Mouse (Mus musculus): ENCODE results near the gene Tmem136. TPM values are rescaled to one million over a fixed set of nuclear protein-coding genes. Genes with fewer than 3 reads are reported as not detected.
A peak's percentile ranks its signal among the peaks of the same experiment; 100 is the strongest.
"Not testable (repeated sequence)": the region's sequence is repeated elsewhere in the genome, so short reads cannot be mapped to it uniquely, and the experiment has no call there.

Gene Tmem136
- 3.3 and 3.6 TPM in 2 replicates for polyA plus RNA-seq (2012; rRNA removed)

DNA sequence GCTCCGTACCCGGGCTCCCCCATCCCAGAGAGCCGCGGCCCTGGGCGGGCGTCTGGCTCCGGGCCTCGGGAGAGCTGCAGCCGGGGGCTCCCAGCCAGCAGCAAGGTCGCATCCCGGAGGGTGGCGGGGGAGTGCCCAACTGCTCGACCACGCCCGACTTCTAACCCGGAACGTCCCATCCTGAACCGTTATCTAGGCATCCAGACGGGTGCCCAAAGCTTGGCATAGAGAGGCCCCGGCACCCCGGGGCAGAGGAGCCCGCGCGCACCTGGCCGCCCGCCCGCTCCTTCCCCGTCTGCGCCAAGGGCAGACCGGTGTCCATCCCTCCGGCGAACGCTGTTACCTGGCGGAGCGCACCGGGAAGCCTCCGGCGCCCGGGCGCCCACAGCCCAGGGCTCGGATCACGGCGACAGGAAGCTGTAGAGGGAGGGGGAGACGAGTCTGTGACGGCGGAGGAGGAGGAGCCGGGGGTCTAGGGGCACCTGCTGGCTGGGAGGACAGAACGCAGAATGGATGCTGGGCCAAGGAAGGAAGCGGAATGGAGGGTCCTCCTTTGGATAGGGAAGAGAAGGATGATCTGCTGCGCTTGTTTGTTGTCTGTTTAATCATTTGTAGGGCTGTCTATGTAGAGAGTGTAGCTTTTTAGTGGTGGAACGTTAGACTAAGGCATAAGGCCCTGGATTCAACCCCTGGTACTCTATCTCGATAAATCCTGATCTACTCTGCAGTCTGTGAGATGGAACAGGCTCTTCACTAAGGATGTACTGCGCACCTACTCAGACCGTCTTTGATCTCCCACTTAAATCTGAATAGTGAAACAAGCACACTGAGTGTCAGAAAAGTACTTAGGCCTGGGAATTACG, at the start of gene Tmem136:
Tmem136 (minus strand) TSS at position 437 of the 863 bp plus-strand sequence.
- DNase-seq (ENCODE audit: low read depth) = no peak

DNA sequence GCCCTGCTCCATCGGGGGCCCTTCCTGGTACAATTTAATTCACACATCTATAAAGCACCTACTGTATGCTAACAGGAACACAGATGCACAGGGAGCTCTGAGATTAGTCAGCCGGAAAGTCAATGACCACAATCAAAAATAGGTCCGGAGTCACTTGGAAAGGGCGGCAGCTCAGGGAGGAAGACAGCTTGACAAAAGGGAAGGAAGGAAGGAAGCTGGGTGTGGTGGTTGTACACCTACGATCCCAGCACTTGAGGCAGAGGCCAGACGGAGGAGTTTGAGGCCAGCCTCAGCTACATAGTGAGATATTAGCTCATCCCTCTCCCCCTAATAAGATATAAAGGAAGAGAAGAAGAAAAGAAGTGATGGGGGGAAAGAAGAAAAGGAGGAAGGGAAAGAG, 39.6 kb upstream of the Tmem136 start:
- DNase-seq (ENCODE audit: low read depth) = no peak

DNA sequence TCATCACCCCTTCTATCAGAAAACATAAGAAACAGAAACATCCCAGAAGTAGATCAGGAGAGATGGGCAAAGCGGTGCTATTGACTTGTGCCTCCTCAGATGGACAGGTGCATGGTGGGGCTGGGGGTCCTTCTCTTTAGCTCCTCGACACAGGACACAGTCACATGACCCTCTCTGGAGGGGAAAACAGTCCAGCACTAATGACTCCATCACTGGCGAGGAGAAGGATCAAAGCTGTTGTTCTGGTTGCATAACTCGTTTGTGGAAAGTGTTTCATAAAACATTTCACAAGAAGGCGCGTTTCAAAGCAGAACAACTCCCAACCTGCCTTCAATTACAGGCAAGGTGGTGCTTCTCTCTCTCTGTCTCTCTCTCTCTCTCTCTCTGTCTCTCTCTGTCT, 35.4 kb upstream of the Tmem136 start:
- DNase-seq (ENCODE audit: low read depth) = no peak

DNA sequence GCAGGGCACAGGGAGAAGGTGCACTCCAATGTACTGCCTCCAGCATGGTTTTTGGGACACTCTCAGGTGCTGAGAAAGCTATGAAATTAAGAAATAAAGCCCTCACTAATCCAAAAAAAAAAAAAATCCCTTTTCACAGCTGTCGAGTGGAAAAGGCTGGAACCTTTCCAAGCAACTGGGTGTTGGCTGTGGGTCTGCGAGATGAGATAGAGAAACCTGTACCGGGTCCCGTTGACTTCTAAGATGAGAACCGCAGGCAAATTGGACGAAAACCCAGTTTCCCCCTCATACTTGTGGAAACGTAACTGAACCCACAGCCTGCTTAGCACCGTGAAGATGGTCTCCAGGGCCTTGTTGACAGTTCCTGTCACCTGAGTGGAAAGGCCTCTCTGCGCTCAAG, 34.6 kb upstream of the Tmem136 start:
- DNase-seq (ENCODE audit: low read depth) = no peak

DNA sequence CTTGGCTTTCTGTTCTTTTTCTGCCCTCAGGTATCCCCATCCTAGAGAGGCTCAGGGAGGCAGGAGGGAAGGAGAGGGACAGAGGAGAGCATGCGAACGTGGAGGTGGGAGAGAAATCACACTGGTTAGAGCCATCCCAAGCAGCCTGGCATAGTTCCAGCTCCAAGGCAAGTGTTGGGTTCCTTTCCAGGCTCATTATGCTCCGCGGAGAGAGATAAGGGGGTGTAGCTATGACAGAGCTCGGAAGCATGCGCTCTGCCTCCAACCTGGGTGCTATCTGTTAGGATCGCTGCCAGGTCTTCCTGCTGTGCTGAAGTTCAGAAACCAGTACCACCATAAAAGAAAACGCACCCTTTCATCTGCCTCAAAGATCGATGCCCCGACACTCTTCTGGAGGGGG, 33.7 kb upstream of the Tmem136 start:
- no peak for DNase-seq (ENCODE audit: low read depth)

DNA sequence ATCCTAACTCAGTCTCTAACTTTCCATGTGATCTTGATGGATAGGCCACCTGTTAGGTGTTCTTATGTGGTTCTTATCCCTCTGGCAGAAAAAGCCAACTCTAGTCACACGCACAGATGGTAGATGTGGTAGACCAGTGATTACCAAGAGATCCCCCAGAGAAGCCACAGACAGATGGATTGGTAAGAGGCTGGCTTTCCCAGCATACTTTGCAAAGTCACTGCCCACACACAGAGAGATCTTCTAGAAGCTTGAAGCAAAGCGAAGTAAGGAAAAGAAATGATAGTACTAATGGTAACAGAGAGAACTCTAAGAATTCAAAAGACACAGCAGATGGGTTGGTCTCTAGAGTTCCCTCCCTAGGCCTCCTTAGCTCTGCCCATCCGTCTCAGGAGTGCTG, 33.1 kb upstream of the Tmem136 start:
- no peak for DNase-seq (ENCODE audit: low read depth)

DNA sequence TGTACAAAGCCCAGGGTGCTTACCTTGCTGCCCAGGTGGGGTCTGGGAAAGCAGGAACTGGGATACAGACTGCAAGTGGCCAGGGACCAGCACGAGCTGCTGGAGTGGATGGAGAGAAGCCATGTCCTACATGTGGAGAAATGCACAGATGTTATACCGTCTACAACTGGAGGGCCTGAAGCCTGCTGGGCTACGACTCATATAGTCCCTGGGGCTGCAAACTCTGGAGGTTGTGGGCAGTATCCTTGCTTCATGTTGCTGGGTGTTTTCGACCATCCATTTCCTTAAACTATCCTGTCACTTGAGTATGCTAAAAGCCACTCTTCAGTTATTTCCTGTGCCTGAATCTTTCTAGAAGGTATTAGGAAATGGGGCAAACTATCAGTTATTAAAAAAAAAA, 28.8 kb upstream of the Tmem136 start:
- no peak for DNase-seq (ENCODE audit: low read depth)

DNA sequence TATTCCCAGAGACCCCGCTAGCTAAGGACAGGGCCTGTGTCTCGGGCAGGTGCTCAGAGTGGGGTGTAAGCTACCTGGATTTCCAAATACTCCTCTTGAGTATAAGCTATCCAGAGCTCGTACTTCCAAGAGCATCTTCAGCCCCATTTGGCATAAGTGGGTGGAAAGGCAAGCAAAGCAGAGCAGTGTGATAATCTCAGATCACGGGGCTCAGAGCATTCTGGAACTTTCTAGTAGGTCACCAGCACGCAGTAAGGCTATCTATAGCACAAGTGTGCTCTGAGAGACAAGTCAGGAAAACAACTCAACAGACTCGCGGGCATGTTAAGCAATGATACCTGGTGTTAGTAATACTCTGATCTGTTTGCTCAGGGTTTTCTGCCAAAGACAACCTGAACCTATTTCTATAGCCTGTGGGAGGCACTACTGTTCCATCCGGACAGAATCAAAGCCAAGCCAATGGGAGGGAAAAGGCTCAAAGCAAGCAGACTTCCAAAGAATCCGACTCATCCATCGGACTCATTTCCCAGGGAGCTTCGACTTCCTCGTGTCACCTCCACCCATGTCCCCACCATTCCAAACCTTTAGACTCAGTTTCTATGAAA, 27.9 kb upstream of the Tmem136 start:
- DNase-seq (ENCODE audit: low read depth) = peak; percentile 85

DNA sequence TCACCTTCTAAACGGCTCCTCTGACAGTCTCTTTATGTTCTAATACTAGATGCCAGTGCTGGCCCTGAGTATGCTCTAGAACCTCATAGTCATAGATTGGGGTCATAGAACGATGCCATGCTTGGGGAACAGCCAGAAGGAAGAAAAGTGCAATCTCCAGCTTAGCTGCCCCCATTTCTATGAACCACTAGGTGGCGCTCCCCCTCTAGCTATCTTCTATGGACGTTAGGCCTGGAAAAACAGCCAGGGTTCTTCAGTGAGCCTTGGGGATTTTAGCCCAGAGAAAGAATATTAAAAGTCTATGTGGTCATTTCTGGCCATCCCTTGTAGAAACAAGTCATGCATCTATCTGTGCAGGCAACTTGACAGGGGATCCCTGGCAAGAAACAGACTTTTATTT, 25.5 kb upstream of the Tmem136 start:
- no peak for DNase-seq (ENCODE audit: low read depth)

DNA sequence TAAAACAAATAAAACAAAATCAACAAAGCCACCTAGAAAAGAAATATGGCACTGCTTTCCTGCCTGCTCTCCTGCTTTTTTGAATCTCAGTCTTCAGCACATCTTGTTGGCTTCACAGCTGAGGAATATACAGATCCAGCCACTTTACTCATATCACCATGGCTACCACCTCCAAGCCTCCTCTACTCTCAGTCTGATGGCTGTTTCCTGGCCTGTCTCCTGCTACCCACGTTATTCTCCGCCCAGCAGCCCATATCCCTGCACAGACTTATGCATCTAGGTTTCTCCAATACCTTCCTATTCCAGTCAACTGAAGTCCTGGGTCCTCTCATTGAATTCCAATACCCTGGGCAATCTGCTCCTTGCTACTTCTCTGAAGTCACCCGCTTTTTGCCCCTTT, 17.2 kb upstream of the Tmem136 start:
- no peak for DNase-seq (ENCODE audit: low read depth)

DNA sequence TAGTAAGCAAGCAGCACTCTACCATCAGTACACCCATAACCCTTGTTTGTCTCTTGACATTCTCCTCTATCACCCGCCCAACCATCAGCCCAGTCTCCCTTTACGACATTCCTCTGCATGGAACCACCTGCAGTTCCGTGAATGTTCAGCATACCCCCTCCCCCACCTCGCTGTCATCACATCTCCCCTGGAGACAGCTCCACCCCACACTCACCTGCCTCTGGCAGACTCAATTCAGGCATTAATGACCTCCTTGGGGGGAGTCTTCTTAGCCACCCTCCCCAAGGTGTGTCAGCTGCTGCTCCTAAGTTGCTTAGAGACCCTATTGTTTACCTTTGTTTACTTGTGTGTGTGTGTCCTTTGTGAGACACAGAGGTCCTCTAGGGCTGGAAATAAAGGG, 16.0 kb upstream of the Tmem136 start:
- no peak for DNase-seq (ENCODE audit: low read depth)

DNA sequence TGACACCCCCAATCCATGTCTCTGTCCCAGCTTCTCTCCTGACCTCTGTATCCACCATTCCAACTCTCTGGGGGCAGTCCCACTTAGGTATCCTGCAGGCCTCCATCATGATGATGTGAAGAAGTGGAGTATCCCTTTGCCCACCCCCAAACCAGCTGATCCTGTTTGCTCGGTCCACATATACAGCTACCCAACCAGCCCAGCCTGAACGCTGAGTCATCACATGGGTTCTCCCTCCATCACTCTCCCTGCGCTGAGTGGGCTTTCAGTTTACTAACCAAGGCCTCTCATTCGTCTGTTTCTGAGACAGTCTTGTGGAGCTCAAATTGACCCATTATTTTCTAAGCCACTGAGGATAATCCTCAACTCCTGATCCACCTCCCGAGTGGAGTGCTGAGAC, 15.6 kb upstream of the Tmem136 start:
- DNase-seq (ENCODE audit: low read depth) = no peak

DNA sequence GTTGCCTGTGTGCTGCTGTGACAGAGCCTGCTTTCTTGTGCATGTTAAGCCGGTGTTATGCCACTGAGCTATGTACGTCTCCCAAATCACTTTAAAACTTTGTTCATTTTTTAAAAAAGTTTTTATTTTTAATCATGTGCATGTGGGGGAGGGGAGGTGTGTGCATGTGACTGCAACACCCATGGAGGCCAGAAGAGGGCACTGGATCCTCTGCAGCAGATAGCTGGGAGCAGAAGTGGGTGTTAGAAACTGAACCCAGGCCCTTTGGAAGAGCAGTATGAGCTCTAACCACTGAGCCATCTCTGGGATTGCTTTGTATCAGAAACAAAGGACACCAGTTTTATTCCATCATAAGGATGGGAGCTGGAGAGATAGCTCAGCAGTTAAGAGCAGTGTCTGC, 14.3 kb upstream of the Tmem136 start:
- no peak for DNase-seq (ENCODE audit: low read depth)

DNA sequence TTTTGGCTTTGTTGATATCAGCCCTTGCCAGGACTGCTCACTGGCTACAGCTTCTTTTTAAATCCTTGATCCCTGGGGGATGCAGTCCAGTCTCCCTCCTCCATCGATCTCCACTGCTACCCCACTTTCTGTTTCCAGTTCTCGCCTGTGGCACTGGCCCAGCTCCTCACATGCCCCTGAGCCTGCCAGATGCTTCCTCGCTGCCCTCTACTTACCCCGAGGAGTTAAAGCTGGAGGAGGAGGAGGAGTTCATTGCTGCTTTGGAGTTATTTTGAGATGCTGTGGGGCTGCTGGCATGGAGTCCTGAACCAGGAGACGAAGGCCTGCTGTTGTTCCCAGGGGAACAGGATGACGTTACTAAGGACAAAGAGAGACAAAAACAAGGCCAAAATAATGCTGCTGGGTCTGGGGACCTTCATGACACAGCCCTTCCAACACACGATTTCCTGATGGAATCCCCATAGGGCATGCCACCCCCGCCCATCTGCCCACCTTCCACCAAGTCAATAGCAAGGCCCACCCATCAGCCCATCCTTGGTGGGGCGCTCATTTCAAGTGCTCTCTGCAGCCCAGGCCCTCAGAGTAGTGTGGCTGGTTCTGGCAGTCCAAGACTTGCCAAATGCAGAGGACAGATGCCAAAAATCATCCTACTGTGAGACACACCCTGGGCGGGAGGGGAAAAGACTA, 10.9 kb upstream of the Tmem136 start:
- no peak for DNase-seq (ENCODE audit: low read depth)

DNA sequence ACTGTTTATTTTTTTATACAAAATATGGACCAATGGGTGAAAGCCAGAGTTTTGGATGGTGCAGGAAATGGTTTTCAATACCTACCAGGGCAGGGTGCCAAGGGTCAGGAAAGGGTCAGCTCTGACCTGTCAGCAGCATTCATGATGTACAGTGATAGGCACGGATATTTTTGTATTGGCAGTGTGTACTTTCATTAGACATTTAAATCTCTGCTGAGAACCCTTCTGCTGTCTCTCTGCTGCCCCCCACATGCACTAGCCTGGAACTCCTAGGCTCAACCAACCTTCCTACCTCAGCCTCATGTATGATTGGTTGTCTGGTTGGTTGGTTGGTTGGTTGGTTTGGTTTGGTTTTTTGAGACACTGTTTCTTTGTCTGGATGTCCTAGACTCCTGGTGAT, 6.0 kb upstream of the Tmem136 start:
- no peak for DNase-seq (ENCODE audit: low read depth)

DNA sequence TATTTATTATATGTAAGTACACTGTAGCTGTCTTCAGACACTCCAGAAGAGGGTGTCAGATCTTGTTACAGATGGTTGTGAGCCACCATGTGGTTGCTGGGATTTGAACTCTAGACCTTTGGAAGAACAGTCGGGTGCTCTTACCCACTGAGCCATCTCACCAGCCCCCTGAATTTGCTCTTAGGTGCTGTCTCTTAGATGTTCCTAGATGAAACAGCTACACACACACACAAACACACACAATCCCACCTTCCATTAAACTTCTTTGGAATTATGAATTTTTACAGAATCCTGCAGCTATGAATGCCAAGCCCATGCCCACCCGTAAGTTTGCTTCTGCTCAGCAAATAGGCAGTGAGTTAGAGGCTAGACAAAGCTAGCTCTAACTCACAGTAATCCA, 5.6 kb upstream of the Tmem136 start:
- DNase-seq (ENCODE audit: low read depth) = not testable (repeated sequence)

DNA sequence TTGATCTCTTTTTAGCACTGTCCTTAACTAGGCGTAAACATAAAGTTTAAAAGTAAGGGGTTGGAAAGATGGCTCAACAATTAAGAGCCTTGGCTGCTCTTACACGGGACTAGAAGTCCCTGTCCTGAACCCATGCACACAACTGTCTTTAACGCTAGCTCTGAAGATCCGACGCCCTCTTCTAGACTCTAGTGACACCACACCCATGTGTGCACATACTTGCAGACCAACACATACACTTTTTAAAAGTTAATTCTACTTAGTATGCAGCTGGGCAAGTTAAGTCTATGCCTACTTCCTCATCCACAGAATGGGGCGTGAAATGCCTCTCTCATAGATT, 597 bp upstream of the Tmem136 start:
- no peak for DNase-seq (ENCODE audit: low read depth)

DNA sequence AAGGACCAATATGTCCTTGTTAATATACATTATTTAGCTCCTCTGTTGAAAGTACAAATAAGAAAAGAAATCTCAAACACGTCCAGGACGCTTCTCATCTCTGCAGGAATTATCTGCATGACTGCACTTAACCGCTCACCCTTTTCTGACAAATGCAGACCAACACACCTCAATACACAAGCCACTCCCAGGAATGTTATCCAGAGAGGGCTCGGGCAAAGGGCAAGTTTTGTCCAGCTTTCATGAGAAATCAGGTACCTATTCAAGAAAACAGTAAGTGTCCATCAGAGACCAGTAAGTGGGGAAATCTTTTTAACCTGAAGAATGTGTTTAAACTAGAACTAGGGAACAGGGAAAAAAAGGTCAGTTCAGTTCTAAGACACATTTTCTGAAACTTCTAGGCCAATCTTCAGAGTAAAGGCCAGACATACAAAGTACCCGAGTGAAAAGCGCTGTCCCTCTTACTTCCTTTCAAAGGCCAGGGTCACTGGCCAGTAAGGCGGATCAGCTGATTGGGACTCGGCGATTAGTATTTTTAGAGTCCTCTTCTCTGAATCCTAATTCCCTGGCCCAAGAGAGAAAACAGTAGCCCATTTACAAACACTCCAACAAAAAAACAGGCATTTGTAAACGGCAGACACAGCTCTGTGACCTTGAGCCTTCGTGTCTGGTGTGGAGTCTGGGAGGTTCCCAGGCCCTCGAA, 788 bp downstream of the Tmem136 start:
- no peak for DNase-seq (ENCODE audit: low read depth)

DNA sequence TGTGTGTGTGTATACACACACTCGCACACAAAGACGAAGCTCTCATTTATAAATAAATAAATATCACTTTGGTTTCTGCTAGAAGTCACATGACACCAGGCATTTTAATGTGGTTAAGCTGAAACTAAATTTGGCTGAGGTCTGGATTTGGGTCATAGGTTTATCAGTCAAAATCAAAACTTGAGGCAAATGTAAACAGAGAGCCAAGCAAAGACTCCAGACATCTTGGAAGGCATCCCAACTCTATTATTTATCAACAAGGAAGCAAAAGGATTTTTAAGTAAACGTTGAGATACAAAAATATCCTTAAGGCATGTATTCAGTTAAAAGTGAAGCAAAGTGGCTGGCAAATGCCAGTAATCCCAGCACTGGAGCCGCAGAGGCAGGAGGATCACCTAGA, 1.5 kb downstream of the Tmem136 start:
- DNase-seq (ENCODE audit: low read depth) = no peak

DNA sequence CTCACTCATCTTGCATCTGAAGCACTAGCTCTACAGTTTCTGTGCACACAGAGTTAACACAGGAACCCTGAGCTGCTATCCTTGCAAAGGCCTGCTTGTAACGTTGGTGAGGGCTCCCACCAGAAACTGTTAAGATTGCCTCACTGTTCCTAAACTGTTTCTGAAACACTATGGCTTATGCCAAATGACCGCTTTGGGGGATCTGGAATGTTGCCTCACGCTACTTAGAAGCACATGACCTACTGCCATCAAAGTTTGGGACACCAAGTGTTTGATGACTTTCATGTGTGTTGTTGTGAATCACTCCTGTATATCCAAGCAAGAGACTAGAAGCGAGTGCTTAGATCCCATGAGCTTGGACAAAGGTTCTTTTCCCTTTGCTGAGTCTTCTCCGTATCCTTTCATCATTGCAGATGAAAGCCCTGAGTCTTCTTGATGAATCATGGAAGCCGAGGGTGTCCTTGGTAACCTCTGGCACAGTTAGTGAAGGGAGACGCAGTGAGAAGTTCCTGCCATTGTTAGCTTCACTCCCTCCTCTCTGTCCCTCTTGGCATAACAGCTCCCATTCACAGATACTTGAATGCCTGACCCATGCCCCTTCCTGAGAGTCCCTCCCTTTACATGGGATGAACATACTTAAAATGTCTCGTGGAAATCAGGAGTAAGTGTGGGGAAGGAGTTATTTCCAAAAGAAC, 5.9 kb downstream of the Tmem136 start:
- no peak for DNase-seq (ENCODE audit: low read depth)

DNA sequence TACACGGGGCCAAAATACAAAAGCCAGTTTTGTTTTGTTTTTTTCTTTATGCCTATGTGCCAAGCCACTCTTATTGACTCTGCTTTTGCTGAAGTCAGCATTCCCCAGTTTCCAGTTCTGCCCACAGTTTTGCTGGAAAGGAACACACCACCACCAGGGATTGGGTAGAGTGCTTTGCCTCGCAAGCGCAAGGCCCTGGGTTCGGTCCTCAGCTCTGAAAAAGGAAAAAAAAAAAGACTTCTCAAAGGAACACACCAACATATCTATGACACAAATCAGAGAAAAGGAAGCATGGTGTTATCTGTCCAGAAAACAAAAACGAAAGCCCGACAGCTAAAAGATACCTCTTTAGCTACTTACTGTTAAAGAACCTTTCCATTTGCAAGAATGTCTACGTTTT, 7.2 kb downstream of the Tmem136 start:
- no peak for DNase-seq (ENCODE audit: low read depth)

DNA sequence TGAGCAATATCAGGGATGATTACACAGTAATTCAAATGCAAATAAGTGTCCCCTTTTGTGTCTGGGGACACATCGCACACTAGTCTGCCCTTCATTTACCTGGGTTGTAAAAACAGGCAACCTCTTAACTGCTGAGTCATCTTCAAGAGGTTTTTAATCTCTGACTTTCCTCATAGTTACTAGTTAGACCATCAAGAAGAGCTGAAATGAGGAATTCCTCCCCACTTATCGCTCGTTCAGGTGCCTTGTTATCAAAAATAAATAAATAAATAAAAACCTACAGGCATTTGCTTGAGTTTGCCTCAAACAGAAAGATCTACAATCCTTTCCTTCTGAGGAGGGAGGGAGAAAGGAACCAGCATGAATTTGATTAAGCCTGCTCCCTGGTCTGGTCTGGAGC, 7.6 kb downstream of the Tmem136 start:
- no peak for DNase-seq (ENCODE audit: low read depth)
